Mouse (Mus musculus): ENCODE results near the gene Dennd2c.

GRCm38 (mm10) chr3:103206393-103206792, 104.0 kb downstream of the Dennd2c start:
- TF ChIP-seq CTCF (IDR thresholded peaks at IDR 0.05; ENCODE audit: extremely low read depth, insufficient read depth, insufficient read length, insufficient replicate concordance) (no peak), POLR2A (IDR thresholded peaks at IDR 0.05; ENCODE audit: low read depth, low read length) (no peak)

All from spleen, adult 2 months (tissue).